In the genomic region with DNA sequence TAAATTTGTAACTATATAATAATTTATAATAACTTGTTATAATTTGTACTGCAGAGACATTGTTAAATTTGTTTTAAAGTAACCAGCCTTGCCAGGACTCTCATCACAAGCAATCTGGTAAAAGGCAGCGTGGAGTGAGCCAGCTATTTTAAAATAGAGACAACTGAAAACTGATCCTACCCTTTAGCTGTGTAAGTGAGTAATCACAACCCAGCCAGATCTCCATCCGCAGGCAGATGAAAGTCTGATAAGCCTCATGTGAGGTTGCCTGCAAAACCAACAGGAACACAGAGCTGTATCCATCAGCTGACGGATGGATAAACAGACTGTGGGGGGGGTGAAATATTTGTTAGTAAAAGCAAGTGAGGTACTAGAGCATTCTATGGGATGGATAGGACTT, we compare ENCODE assay signal across 18 mouse cellular contexts.
DNase-seq lines count a peak whose midpoint lies in the region; ATAC-seq and TF ChIP-seq lines count a peak whose summit lies in the region.
"Had no signal": no experiment of that assay in that cellular context is flagged by ENCODE, and none has a peak within 500 bp of the region (broad histone marks: within the 10 kb centered on the region; RNA-seq: fewer than 3 reads in every experiment).

No protein-coding gene starts in this region.

- peak; percentile 46; the same call in 1 of the 2 replicates for TF ChIP-seq EP300 in liver, embryonic 14.5 days (IDR thresholded peaks at IDR 0.05; ENCODE audit: low read depth)

- no peak overlapping the region for H3K4me3 ChIP-seq in C2C12 (ENCODE audit: insufficient read depth, poor library complexity, severe bottlenecking)
- H3K4me3 ChIP-seq in liver, embryonic 14.5 days (ENCODE audit: insufficient read depth in 1 of 2, low read depth in 2 of 2, low read length in 2 of 2): no peak overlapping the region
- no peak overlapping the region for H3K4me3 ChIP-seq in intestine, embryonic 16.5 days (ENCODE audit: low read length)
- H3K4me3 ChIP-seq: embryonic facial prominence, embryonic 15.5 days; limb, embryonic 15.5 days; midbrain, embryonic 12.5 days; neural tube, embryonic 13.5 days had no signal

- H3K9me3 ChIP-seq in liver, embryonic 14.5 days (ENCODE audit: control insufficient read depth, low read length): no peaks in the 10 kb centered on the region
- H3K9me3 ChIP-seq in intestine, embryonic 16.5 days (ENCODE audit: control insufficient read depth, low read length): no peaks in the 10 kb centered on the region
- H3K9me3 ChIP-seq: embryonic facial prominence, embryonic 15.5 days; limb, embryonic 15.5 days; midbrain, embryonic 12.5 days; neural tube, embryonic 13.5 days had no signal

- H3ac ChIP-seq in C2C12 (ENCODE audit: control insufficient read depth, insufficient read length, low read depth): no peak overlapping the region

- H3K27me3 ChIP-seq in C2C12 (ENCODE audit: control insufficient read depth, insufficient read depth, insufficient read length): no peaks in the 10 kb centered on the region
- H3K27me3 ChIP-seq in liver, embryonic 14.5 days (ENCODE audit: control insufficient read depth, insufficient read depth, low read length): no peaks in the 10 kb centered on the region
- H3K27me3 ChIP-seq in intestine, embryonic 16.5 days (replicated peaks; ENCODE audit: control insufficient read depth, insufficient read depth, low read length): no peaks in the 10 kb centered on the region
- H3K27me3 ChIP-seq: embryonic facial prominence, embryonic 15.5 days; limb, embryonic 15.5 days; midbrain, embryonic 12.5 days; neural tube, embryonic 13.5 days had no signal

- no peaks in the 10 kb centered on the region for H3K36me3 ChIP-seq in C2C12 (ENCODE audit: control insufficient read depth, insufficient read depth)
- H3K36me3 ChIP-seq in liver, embryonic 14.5 days (replicated peaks; ENCODE audit: control insufficient read depth, insufficient read depth, low read depth): no peaks in the 10 kb centered on the region
- no peaks in the 10 kb centered on the region for H3K36me3 ChIP-seq in intestine, embryonic 16.5 days (ENCODE audit: control insufficient read depth, insufficient read depth, low read length)
- H3K36me3 ChIP-seq: embryonic facial prominence, embryonic 15.5 days; limb, embryonic 15.5 days; midbrain, embryonic 12.5 days; neural tube, embryonic 13.5 days had no signal

- H3K79me3 ChIP-seq in C2C12 (ENCODE audit: low read depth): no peaks in the 10 kb centered on the region

- H3K79me2 ChIP-seq in C2C12 (ENCODE audit: control insufficient read depth, insufficient read depth): no peaks in the 10 kb centered on the region

- peak; percentile 68 to 79 for DNase-seq in layer of hippocampus, adult 18-20 months (ENCODE audit: low spot score in 2 of 2)
- DNase-seq in layer of hippocampus, postnatal 36 days: no peak
- peak; percentile 96 for DNase-seq in 416B (ENCODE audit: low read depth)
- no peak for DNase-seq in liver, embryonic 14.5 days (ENCODE audit: low read depth in 3 of 3, low spot score in 3 of 3)
- no peak for DNase-seq in cerebellum, postnatal 14 days
- DNase-seq: cerebellum, adult 9-11 months; gastrocnemius, postnatal 25 days; kidney, adult 11 months; right cerebral cortex, adult 18-20 months had no signal

- no peak for TF ChIP-seq CTCF in C2C12 (IDR thresholded peaks at IDR 0.05; ENCODE audit: control insufficient read depth, insufficient read depth, insufficient read length)
- TF ChIP-seq CTCF in liver, embryonic 14.5 days (IDR thresholded peaks at IDR 0.05; ENCODE audit: low read depth): no peak

- 21% methylated on average over 3 of the region's 3 CpGs for WGBS in liver, embryonic 14.5 days (ENCODE audit: insufficient replicate concordance)
- WGBS in intestine, embryonic 16.5 days: 60% methylated on average over 3 of the region's 3 CpGs

- no peak overlapping the region for H3K4me2 ChIP-seq in liver, embryonic 14.5 days (ENCODE audit: low read depth)
- H3K4me2 ChIP-seq in intestine, embryonic 16.5 days (ENCODE audit: low read depth, low read length): no peak overlapping the region
- H3K4me2 ChIP-seq: embryonic facial prominence, embryonic 15.5 days; limb, embryonic 15.5 days; midbrain, embryonic 12.5 days; neural tube, embryonic 13.5 days had no signal

- no peak for ATAC-seq in liver, embryonic 14.5 days (ENCODE audit: insufficient read depth)
- no peak for ATAC-seq in intestine, embryonic 16.5 days
- ATAC-seq: CD4-positive, CD25-positive, alpha-beta regulatory T cell, adult 4 months; hindbrain, embryonic 16.5 days; lung, postnatal 0 days had no signal

- no peak overlapping the region for H3K27ac ChIP-seq in liver, embryonic 14.5 days
- no peak overlapping the region for H3K27ac ChIP-seq in intestine, embryonic 16.5 days (ENCODE audit: low read length)
- H3K27ac ChIP-seq: embryonic facial prominence, embryonic 15.5 days; limb, embryonic 15.5 days; midbrain, embryonic 12.5 days; neural tube, embryonic 13.5 days had no signal

- peaks cover 60 to 73% of the 10 kb centered on the region in 2 experiments for H3K4me1 ChIP-seq in liver, embryonic 14.5 days (replicated peaks; ENCODE audit: control insufficient read depth in 2 of 2, insufficient read depth in 2 of 2, low read length in 1 of 2)
- H3K4me1 ChIP-seq in intestine, embryonic 16.5 days (ENCODE audit: control insufficient read depth, insufficient read depth, low read length): peaks cover 21% of the 10 kb centered on the region

- no peak overlapping the region for H3K9ac ChIP-seq in liver, embryonic 14.5 days (replicated peaks)
- no peak overlapping the region for H3K9ac ChIP-seq in intestine, embryonic 16.5 days (ENCODE audit: low read depth, low read length)
- H3K9ac ChIP-seq: embryonic facial prominence, embryonic 15.5 days; limb, embryonic 15.5 days; midbrain, embryonic 12.5 days; neural tube, embryonic 13.5 days had no signal

TF ChIP-seq in C2C12, 6 proteins besides CTCF, POLR2A, EP300 and RAD21:
- TF ChIP-seq CEBPB (IDR thresholded peaks at IDR 0.05; ENCODE audit: low read depth): no peak
- TF ChIP-seq USF1 (IDR thresholded peaks at IDR 0.05; ENCODE audit: low read depth): peak; percentile 4

Comparison
In these comparisons a context has a peak if more than half of its experiments do, and no peak if none do; other contexts are left out.
1. DNase-seq: peak in layer of hippocampus, adult 18-20 months (2 of 2) and 416B (single experiment); none in layer of hippocampus, postnatal 36 days (0 of 2), liver, embryonic 14.5 days (0 of 3) and cerebellum, postnatal 14 days (0 of 2).